Mouse (Mus musculus) thymus, postnatal 4 days (tissue): Measurements from ENCODE around the gene Fbxo8.

Experiments
- DNase-seq: peaks from one replicate; pipeline ENCODE4 v3.0.0; 2021

The Fbxo8 gene

GRCm38 (mm10) chr8:56614235-56614634 lies 63.3 kb downstream of the Fbxo8 start:
- no peak for DNase-seq

- DNase-seq: peak; percentile 25
These were observed 64.1 kb downstream of the Fbxo8 start for GRCm38 (mm10) chr8:56615005-56615404.

- DNase-seq: peak; percentile 79
These were observed 65.4 kb downstream of the Fbxo8 start for GRCm38 (mm10) chr8:56616260-56616659.

GRCm38 (mm10) chr8:56617271-56617670 lies 66.4 kb downstream of the Fbxo8 start:
- no peak for DNase-seq

DNA sequence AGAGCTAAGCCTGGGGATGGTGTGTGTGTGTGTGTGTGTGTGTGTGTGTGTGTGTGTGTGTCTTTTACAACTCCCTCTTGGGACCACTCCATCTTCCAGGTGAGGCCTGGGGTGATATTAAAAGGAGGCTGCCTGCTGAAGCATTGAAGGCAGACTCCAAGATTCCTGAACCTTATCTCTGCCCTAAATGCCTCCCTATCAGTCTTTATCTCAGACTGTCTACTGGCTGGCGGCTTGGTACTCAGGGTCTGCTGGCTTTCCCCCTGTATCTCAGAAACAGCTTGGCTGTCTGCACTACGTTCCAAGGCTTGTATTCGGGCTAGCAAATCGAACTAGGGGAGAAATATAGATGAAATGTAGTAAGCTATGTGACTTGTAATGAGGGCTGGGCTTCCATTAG lies 68.2 kb downstream of the Fbxo8 start:
- DNase-seq: no peak

DNA sequence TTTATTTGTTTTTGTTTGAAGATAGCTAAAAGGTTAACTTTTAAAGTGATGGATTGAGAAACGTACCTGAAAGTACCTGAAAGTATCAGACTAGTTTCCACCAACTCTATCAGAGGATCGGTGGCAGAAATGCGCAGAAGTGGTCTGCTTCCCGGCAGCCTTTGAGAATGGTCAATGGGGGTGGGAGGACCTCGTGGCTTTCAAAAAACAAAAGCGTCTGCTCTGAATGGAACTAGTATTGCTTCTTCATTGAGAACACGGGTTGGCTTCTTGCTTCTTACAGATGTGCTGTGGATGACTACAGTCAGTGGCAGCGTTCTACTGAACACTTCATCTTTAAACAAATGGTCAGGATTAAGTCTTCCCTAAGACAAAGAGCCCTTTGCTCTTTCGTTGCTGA lies 68.7 kb downstream of the Fbxo8 start:
- DNase-seq: no peak

- DNase-seq: no peak
These were observed 69.8 kb downstream of the Fbxo8 start for GRCm38 (mm10) chr8:56620691-56621090.

GRCm38 (mm10) chr8:56621093-56621492 lies 70.2 kb downstream of the Fbxo8 start:
- DNase-seq: no peak

DNA sequence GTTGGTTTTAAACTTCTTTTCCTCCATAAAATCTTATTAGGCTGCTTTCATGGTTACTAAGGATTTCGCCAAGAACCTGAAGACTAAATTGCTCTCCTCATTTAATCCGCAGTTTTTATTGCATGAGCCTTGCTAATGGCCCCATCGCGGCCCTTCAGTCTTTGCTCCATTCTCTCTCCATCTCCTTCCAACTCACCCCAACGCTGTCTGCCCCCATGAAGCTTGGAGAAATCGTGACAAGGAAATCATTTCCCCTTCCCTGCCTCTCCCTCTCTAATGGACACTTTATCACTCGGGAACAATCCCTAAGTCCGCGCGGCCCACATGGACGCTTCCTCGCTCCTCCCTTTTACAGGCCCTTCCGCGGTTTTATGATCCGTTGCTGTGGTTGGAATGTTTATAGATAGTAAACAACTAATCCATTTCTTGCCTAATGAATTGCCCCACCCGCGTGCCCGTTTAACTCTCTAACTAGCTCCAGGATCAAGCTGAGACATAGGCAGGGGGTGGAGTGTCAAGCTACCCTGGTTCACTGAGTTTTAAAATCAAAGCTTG lies 71.7 kb downstream of the Fbxo8 start:
- no peak for DNase-seq

DNA sequence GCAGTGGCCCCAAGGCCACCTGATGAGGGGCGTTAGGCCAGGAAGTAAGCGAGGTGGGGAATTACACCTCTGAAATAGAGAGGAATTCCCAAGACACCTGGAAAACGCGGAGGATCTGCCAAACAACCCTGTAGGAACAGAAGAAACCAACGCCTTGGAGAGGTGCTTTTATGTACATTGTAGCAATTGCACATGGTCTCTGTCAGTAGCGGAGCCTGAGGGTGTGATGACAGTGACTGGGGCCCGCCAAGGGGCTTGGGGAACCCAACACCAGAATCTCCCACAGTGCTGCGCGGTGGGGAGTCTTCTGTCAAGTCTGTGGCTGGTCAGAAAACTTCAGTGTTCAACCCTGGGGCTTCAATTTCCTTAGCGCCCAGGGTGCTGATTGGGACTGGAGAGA lies 72.5 kb downstream of the Fbxo8 start:
- DNase-seq: no peak

DNA sequence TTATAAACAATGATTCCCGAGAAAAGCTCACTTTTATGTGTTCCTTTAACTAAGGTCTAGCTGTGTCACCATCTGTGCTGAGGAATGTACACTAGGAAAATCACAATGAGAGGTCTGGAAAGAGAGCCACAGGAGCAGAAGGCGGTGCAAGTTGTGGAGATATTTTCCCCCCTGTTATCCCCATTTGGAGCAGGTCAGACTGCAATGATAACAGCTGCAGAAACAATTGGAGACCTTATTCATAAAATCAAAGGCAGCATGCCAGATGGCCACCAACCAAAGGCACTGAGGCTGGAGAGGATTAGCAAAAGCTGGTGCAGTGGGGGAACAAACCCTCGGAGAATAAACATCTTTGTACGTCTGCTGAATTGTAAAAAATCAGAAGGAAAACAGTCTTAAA lies 78.3 kb downstream of the Fbxo8 start:
- DNase-seq: no peak

GRCm38 (mm10) chr8:56639277-56639676 lies 88.4 kb downstream of the Fbxo8 start:
- no peak for DNase-seq
